Mouse (Mus musculus) telencephalon, adult 2 months (tissue): Measurements from ENCODE around the gene Cited4.

Experiments used
- DNase-seq: peaks from one replicate; pipeline ENCODE4 v3.0.0-alpha.2; 2011; ENCODE audit warnings: low read depth, low spot score

Cited4 gene

GRCm38 (mm10) chr4:120675640-120676039 is 9.3 kb downstream of the Cited4 start:
- no peak for DNase-seq

GRCm38 (mm10) chr4:120680953-120681352 is 14.6 kb downstream of the Cited4 start:
- DNase-seq, result no peak

- peak; percentile 35 for DNase-seq
Observed at GRCm38 (mm10) chr4:120682168-120682567, 15.8 kb downstream of the Cited4 start.

- DNase-seq, result no peak
Observed at GRCm38 (mm10) chr4:120683278-120683997, 17.1 kb downstream of the Cited4 start.

GRCm38 (mm10) chr4:120687282-120687681 is 20.9 kb downstream of the Cited4 start:
- DNase-seq, result no peak

- DNase-seq, result no peak
Observed at GRCm38 (mm10) chr4:120689317-120689716, 22.9 kb downstream of the Cited4 start.

- peak; percentile 17 for DNase-seq
Observed at GRCm38 (mm10) chr4:120692717-120693116, 26.3 kb downstream of the Cited4 start.

- DNase-seq, result no peak
Observed at GRCm38 (mm10) chr4:120697353-120697752, 31.0 kb downstream of the Cited4 start.

GRCm38 (mm10) chr4:120697799-120698484 is 31.6 kb downstream of the Cited4 start:
- DNase-seq, result no peak

- no peak for DNase-seq
Observed at GRCm38 (mm10) chr4:120701180-120701579, 34.8 kb downstream of the Cited4 start.

GRCm38 (mm10) chr4:120702056-120702455 is 35.7 kb downstream of the Cited4 start:
- peak; percentile 38 for DNase-seq

- no peak for DNase-seq
Observed at GRCm38 (mm10) chr4:120702511-120702910, 36.1 kb downstream of the Cited4 start.

- no peak for DNase-seq
Observed at GRCm38 (mm10) chr4:120712236-120712635, 45.9 kb downstream of the Cited4 start.

- DNase-seq, result no peak
Observed at GRCm38 (mm10) chr4:120713021-120713420, 46.6 kb downstream of the Cited4 start.

- peak; percentile 11 for DNase-seq
Observed at GRCm38 (mm10) chr4:120713856-120714497, 47.6 kb downstream of the Cited4 start.

- peak; percentile 6 for DNase-seq
Observed at GRCm38 (mm10) chr4:120716141-120716571, 49.8 kb downstream of the Cited4 start.

GRCm38 (mm10) chr4:120716765-120717164 is 50.4 kb downstream of the Cited4 start:
- DNase-seq, result no peak
